Comparison of ENCODE assay signal across 18 mouse cellular contexts in genomic region chr11:68478574-68478981, GRCm38 (mm10). TPM values are rescaled to one million over a fixed set of nuclear protein-coding genes. Genes with fewer than 3 reads are reported as not detected.
DNase-seq lines count a peak whose midpoint lies in the region; ATAC-seq and TF ChIP-seq lines count a peak whose summit lies in the region.
"Had no signal": no experiment of that assay in that cellular context is flagged by ENCODE, and none has a peak within 500 bp of the region (broad histone marks: within the 10 kb centered on the region; RNA-seq: fewer than 3 reads in every experiment).

No protein-coding gene starts in this region.

- no peak for DNase-seq in heart, adult 11 months
- peak; percentile 88 for DNase-seq in lung, postnatal 0 days (ENCODE audit: low spot score)
- DNase-seq in lung, postnatal 14 days: no peak
- peak; percentile 56 to 77 for DNase-seq in right cerebral cortex, postnatal 10 days (ENCODE audit: low spot score in 2 of 2)
- no peak for DNase-seq in hindbrain, postnatal 0 days (ENCODE audit: low spot score)
- DNase-seq: cerebellum, adult 9-11 months; kidney, adult 2 months; kidney, postnatal 25 days; thymus, postnatal 14 days had no signal

- peak; percentile 53; the same call in 1 of the 2 replicates for ATAC-seq in heart, embryonic 16.5 days (replicated peaks; ENCODE audit: extremely low read depth, insufficient read depth, low FRiP score)
- ATAC-seq in lung, postnatal 0 days: peak; percentile 80
- peak; percentile 85 for ATAC-seq in frontal cortex, adult (ENCODE audit: low TSS enrichment)
- ATAC-seq in hindbrain, postnatal 0 days: no peak
- ATAC-seq in cerebellum, adult (ENCODE audit: insufficient number of reproducible peaks, low FRiP score, low TSS enrichment): no peak
- ATAC-seq: hindbrain, embryonic 16.5 days had no signal

- peak; percentile 42; the same call in 1 of the 2 replicates for TF ChIP-seq EP300 in lung, postnatal 0 days (IDR thresholded peaks at IDR 0.05)

- H3K36me3 ChIP-seq in heart, embryonic 16.5 days (ENCODE audit: control insufficient read depth, insufficient read depth): no peaks in the 10 kb centered on the region
- no peaks in the 10 kb centered on the region for H3K36me3 ChIP-seq in lung, postnatal 0 days (ENCODE audit: insufficient read depth, low read length)
- H3K36me3 ChIP-seq in hindbrain, postnatal 0 days (ENCODE audit: insufficient read depth, low read length): no peaks in the 10 kb centered on the region
- H3K36me3 ChIP-seq: embryonic facial prominence, embryonic 15.5 days; forebrain, embryonic 10.5 days; midbrain, embryonic 10.5 days; neural tube, embryonic 12.5 days had no signal

- 21% methylated on average over 3 of the region's 3 CpGs for WGBS in heart, embryonic 16.5 days
- WGBS in lung, postnatal 0 days: 64% methylated on average over 3 of the region's 3 CpGs
- 79% methylated on average over 3 of the region's 3 CpGs for WGBS in hindbrain, postnatal 0 days

- H3K4me2 ChIP-seq in heart, embryonic 16.5 days (ENCODE audit: low read depth, low read length): no peak overlapping the region
- H3K4me2 ChIP-seq in lung, postnatal 0 days (replicated peaks; ENCODE audit: low read depth, low read length): no peak overlapping the region
- H3K4me2 ChIP-seq in hindbrain, postnatal 0 days (ENCODE audit: low read depth, low read length): no peak overlapping the region
- H3K4me2 ChIP-seq: embryonic facial prominence, embryonic 15.5 days; neural tube, embryonic 12.5 days had no signal

- H3K27ac ChIP-seq in heart, embryonic 16.5 days (ENCODE audit: low read length): peak overlapping the region; percentile 79
- H3K27ac ChIP-seq in lung, postnatal 0 days (ENCODE audit: low read length): no peak overlapping the region
- no peak overlapping the region for H3K27ac ChIP-seq in hindbrain, postnatal 0 days
- H3K27ac ChIP-seq: embryonic facial prominence, embryonic 15.5 days; forebrain, embryonic 10.5 days; midbrain, embryonic 10.5 days; neural tube, embryonic 12.5 days had no signal

- no peaks in the 10 kb centered on the region for H3K27me3 ChIP-seq in heart, embryonic 16.5 days (ENCODE audit: control insufficient read depth, insufficient read depth, low read length)
- H3K27me3 ChIP-seq in lung, postnatal 0 days (replicated peaks; ENCODE audit: insufficient read depth, low read length): no peaks in the 10 kb centered on the region
- H3K27me3 ChIP-seq in hindbrain, postnatal 0 days (ENCODE audit: insufficient read depth, low read length): no peaks in the 10 kb centered on the region
- H3K27me3 ChIP-seq: embryonic facial prominence, embryonic 15.5 days; neural tube, embryonic 12.5 days had no signal

- no peak for TF ChIP-seq CTCF in lung, postnatal 0 days (IDR thresholded peaks at IDR 0.05)
- TF ChIP-seq CTCF in hindbrain, postnatal 0 days (IDR thresholded peaks at IDR 0.05; ENCODE audit: low read depth): no peak

- H3K9me3 ChIP-seq in heart, embryonic 16.5 days (replicated peaks; ENCODE audit: control insufficient read depth, low read length): no peaks in the 10 kb centered on the region; the same call in 1 of the 2 replicates
- no peaks in the 10 kb centered on the region for H3K9me3 ChIP-seq in lung, postnatal 0 days (ENCODE audit: low read length)
- H3K9me3 ChIP-seq in hindbrain, postnatal 0 days (ENCODE audit: low read length): no peaks in the 10 kb centered on the region
- H3K9me3 ChIP-seq: embryonic facial prominence, embryonic 15.5 days; forebrain, embryonic 10.5 days; midbrain, embryonic 10.5 days; neural tube, embryonic 12.5 days had no signal

- no peak overlapping the region for H3K9ac ChIP-seq in heart, embryonic 16.5 days (ENCODE audit: low read length)
- H3K9ac ChIP-seq in lung, postnatal 0 days (replicated peaks; ENCODE audit: low read depth): no peak overlapping the region
- H3K9ac ChIP-seq in hindbrain, postnatal 0 days (replicated peaks; ENCODE audit: low read length): no peak overlapping the region
- H3K9ac ChIP-seq: embryonic facial prominence, embryonic 15.5 days; neural tube, embryonic 12.5 days had no signal

- peaks cover 18% of the 10 kb centered on the region for H3K4me1 ChIP-seq in heart, embryonic 16.5 days (ENCODE audit: control insufficient read depth, insufficient read depth, low read length)
- no peaks in the 10 kb centered on the region for H3K4me1 ChIP-seq in lung, postnatal 0 days (ENCODE audit: insufficient read depth, low read depth, low read length)
- no peaks in the 10 kb centered on the region for H3K4me1 ChIP-seq in hindbrain, postnatal 0 days (ENCODE audit: insufficient read depth, low read length)
- H3K4me1 ChIP-seq: embryonic facial prominence, embryonic 15.5 days; forebrain, embryonic 10.5 days; midbrain, embryonic 10.5 days; neural tube, embryonic 12.5 days had no signal

- H3K4me3 ChIP-seq in heart, embryonic 16.5 days (ENCODE audit: low read length): no peak overlapping the region
- no peak overlapping the region for H3K4me3 ChIP-seq in lung, postnatal 0 days (ENCODE audit: low read depth, low read length)
- no peak overlapping the region for H3K4me3 ChIP-seq in hindbrain, postnatal 0 days (ENCODE audit: low read length)
- H3K4me3 ChIP-seq: embryonic facial prominence, embryonic 15.5 days; forebrain, embryonic 10.5 days; midbrain, embryonic 10.5 days; neural tube, embryonic 12.5 days had no signal

RNA-seq across cellular contexts. Expression of gene Pik3r6, which starts 24.2 kb away (rescaled TPM):
- 5.6 and 7.7 TPM in 2 replicates for polyA plus RNA-seq in heart, embryonic 16.5 days (2015; fragmentation: Nextera tagmentation; extraction: Ambion mirVana)
- polyA plus RNA-seq in lung, postnatal 0 days (2015; fragmentation: Nextera tagmentation; extraction: Ambion mirVana): 6.2 and 6.8 TPM in 2 replicates
- 1.5 and 2.7 TPM in 2 replicates for total RNA-seq in hindbrain, postnatal 0 days (2014; rRNA removed)
- polyA plus RNA-seq in hindbrain, postnatal 0 days (2015; fragmentation: Nextera tagmentation; extraction: Ambion mirVana): 1.3 and 1.7 TPM in 2 replicates
- polyA plus RNA-seq: C2C12 had no signal

RNA-seq across cellular contexts. Expression of gene Pik3r5, which starts 46.7 kb away (rescaled TPM):
- polyA plus RNA-seq in heart, embryonic 16.5 days (2015; fragmentation: Nextera tagmentation; extraction: Ambion mirVana): 1.3 and 2.5 TPM in 2 replicates
- polyA plus RNA-seq in lung, postnatal 0 days (2015; fragmentation: Nextera tagmentation; extraction: Ambion mirVana): 1.1 and 1.2 TPM in 2 replicates
- total RNA-seq in hindbrain, postnatal 0 days (2014; rRNA removed): 1.4 and 2.5 TPM in 2 replicates
- 0.34 and 0.65 TPM in 2 replicates for polyA plus RNA-seq in hindbrain, postnatal 0 days (2015; fragmentation: Nextera tagmentation; extraction: Ambion mirVana)

Comparison
In these comparisons a context has a peak if more than half of its experiments do, and no peak if none do; other contexts are left out.
1. DNase-seq: peak in lung, postnatal 0 days (single experiment) and right cerebral cortex, postnatal 10 days (2 of 2); none in heart, adult 11 months (single experiment), lung, postnatal 14 days (single experiment) and hindbrain, postnatal 0 days (single experiment).
2. ATAC-seq: peak in heart, embryonic 16.5 days (single experiment), lung, postnatal 0 days (single experiment) and frontal cortex, adult (single experiment); none in hindbrain, postnatal 0 days (single experiment) and cerebellum, adult (single experiment).